Mouse (Mus musculus) left cerebral cortex, postnatal 25 days (tissue): ENCODE data around the gene Arl10. TPM values are rescaled to one million over a fixed set of nuclear protein-coding genes. Genes with fewer than 3 reads are reported as not detected.
A peak's percentile ranks its signal among the peaks of the same experiment; 100 is the strongest.
"Not testable (repeated sequence)": the region's sequence is repeated elsewhere in the genome, so short reads cannot be mapped to it uniquely, and the experiment has no call there.

Source experiments
- DNase-seq, 2 experiments: peaks; one replicate each; pipeline ENCODE4 v3.0.0; 2022; ENCODE audit warnings: low spot score in 2 of 2, mixed read lengths in 1 of 2
- intact Hi-C: fragments of 180-260 bp; cut with DNase I; formaldehyde crosslinking; loops from one replicate; pipeline ENCODE4 v1.15.1; 2025
- microRNA-seq, 2 experiments: library from miRNA; unstranded; fragments of <30 nt; microRNA quantifications; one replicate each; pipeline ENCODE4 v1.2.0; 2022
- total RNA-seq, 2 experiments: library from RNA; stranded (reverse); gene quantifications; 2 replicates each; pipeline ENCODE4 v1.2.3; 2021

Gene Arl10
- total RNA-seq, 2 experiments from 2014 or later: 22.0 to 24.0 TPM

DNA sequence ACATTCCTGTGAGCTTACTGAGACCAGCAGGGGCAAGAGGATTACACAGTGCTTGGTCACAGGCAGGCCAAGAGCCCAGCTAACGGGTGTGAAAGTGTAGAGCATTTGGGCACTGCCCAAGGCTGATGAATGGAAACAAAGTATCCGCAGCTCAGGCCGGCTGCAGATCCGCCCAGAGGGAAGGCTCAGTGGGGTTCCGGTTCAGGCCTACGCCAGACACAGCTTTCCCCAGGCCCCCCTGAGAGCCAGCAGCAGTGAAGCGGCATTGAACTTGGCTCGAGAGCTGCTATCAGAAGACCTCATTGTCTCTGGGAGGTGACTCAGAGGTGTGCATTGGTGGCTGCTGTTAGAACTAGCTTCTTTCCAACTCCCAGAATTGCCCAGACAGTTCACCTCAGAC is 33.9 kb downstream of the Arl10 start:
- peak in 1 of 2 experiments; percentile 47 for DNase-seq
- intact Hi-C loops: no loop called here

DNA sequence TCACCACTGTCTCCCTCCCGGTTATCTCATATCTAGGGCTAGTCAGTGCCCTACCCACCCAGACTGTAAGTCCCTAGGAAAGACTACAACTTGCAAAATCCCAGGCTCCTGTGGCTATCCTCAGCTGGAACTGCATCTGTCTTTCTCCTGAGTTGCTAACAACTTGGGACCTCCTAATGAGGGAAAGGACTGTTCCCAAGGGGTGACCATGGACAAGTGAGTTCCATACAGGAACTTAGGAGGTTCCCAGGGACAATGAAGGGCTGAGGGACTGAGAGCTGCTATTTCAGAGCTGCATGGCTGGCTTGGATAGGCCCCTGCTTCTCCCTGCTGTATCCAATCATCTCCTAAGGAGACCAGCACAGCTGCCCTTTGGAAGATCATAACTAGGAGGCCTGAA is 34.5 kb downstream of the Arl10 start:
- intact Hi-C loops: no loop called here
- no peak for DNase-seq

DNA sequence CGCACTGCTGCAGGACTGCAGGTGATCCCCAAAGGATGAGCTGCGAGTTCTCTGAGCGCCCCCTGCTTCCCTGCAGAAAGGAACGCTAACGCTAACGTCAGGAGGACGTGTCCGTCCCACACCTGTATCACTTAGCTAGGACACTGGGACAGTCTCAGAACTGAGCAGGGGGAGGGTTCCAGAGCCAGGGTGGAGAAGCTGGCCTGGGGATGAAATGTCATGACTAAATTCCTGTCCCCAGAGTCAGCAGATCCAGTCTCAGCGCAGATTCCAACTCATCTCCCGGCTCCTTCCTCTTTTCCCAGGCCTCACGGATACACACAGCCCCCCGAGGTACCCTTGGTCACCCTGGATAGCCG is 35.8 kb downstream of the Arl10 start:
- intact Hi-C loops: loop anchor here (2.0 kb wide), 1 partner anchor 20 kb away; the partner anchor contains the start of genes Higd2a and Nop16
- DNase-seq: peak in 1 of 2 experiments; percentile 52

DNA sequence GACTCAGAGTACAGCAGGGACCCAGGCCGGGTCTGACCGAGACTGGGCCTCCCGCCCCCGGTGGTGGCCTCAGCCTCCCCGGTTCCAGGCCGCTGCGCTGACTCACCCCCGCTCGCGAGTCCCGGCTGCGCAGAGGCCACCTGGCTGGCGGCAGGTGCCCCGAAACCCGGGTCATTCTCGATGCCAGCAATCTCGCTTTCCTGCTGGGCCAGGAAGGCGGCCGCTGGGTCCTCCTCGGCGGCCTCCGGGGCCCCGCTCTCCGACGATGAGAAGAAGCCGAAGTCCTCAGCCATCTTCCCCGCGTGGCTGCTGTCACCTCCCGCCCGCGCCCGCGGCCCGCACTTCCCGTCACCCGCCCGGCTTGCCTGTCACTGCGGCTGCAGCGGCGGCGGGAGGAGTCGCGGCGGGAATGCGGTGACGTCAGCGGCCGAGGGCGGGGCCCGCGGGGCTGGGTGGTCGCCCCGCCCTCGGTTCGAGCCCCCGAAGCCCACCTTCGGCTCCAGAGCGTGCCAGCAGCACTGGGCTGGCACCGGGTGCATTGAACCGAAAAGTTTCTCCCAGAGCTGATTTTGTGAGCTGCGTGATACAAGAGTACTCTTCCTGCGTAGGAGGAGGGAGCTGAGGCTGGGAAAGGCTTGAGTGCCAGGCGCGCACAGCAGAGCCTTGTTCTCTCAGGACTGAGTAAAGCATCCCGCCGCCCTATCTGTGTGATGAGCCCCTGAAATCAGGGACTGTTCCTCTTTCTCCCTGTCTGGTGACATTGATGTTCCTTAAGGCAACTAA is 36.3 kb downstream of the Arl10 start, which contains the start of gene Cltb:
Gene Cltb (minus strand): TSS at position 373 of the 783 bp plus-strand sequence.
- DNase-seq: peak; percentile 92
- intact Hi-C loops: loop anchor here (2.0 kb wide), 1 partner anchor 20 kb away; the partner anchor contains the start of genes Higd2a and Nop16

DNA sequence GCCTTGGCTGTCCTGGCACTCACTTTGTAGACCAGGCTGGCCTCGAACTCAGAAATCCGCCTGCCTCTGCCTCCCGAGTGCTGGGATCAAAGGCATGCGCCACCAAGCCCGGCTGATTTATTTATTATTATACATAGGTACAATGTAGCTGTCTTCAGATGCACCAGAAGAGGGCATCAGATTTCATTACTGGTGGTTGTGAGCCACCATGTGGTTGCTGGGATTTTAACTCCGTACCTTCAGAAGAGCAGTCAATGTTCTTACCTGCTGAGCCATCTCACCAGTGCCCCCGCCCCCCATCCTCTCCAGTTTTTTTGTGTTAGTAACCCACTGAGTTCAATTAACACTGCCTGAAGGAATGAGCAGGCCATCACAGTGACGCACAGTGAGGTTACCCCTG is 38.3 kb downstream of the Arl10 start:
- DNase-seq, intact Hi-C loops: not testable (repeated sequence)

DNA sequence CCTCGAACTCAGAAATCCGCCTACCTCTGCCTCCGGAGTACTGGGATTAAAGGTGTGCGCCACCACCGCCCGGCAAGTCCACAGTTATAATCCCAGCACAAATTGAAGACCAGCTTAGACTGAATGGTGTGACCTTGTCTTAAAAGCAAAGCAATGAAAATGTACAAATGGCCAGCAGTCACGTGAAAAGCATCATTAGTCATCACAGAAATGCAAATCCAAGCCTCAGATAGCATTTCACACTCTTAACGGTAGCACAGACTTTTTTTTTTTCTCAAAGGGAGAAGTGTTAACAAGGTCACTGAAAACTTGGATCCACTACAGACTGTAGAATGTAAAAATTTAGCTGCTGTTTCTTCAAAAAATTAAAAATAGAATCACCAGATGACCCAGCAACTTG is 41.5 kb downstream of the Arl10 start:
- intact Hi-C loops: no loop called here
- DNase-seq: no peak

DNA sequence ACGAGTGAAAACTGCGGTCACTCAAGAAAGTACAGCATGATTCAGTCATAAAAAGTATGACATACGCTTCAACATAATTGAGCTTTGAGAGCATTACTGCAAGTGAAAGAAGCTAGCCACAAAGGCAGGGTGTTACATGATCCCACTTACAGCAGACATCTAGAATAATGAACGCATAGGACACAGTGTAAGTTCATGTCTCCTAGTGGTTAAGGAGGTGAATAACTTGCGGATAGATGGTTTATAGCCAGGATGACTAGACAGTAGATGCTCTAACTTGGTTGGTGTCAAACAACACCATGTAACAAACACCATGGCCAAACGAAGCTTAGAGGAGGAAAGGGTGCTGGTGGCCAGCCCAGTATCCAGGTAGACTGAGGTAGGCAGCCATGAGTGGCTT is 42.2 kb downstream of the Arl10 start:
- no peak for DNase-seq
- intact Hi-C loops: no loop called here

DNA sequence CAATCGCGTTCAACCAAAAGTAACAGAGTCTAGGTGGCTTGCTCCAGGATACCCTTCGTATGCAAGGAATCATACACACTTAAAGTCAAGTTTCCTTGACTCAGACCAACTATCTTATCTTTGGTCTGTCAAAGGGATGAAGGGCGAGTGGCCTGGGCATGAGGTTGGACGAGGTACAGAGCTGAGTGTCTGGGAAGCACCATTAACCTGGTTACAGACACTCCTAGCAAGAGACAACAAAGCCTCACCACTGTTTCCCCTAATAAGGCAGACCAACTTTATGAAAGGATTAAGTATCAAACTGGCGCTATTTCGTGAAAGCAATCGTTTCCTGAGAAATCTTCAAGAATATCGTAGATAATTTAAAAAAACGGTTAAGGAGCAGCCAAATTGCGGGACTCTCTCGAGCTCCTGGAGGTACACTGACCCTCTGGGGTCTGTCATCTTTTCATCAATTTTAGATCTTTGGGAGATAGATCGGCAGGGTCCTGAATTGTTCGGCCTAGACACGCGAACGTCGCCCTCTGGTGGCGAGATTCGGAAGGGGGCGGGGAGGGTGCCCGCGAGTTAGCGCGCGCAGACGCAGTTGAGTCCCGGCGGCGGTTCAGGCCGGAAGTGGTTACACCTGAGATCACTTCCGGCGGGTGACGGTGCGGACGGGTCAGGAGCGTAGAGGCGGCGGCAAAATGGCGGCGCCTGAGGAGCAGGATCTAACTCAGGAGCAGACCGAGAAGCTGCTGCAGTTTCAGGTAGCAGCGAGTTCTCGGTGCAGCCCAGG is 46.5 kb downstream of the Arl10 start, which contains the start of gene Faf2:
Gene Faf2 (plus strand): TSS at position 630 of the 778 bp plus-strand sequence.
- DNase-seq: peak; percentile 99
- intact Hi-C loops: no loop called here

DNA sequence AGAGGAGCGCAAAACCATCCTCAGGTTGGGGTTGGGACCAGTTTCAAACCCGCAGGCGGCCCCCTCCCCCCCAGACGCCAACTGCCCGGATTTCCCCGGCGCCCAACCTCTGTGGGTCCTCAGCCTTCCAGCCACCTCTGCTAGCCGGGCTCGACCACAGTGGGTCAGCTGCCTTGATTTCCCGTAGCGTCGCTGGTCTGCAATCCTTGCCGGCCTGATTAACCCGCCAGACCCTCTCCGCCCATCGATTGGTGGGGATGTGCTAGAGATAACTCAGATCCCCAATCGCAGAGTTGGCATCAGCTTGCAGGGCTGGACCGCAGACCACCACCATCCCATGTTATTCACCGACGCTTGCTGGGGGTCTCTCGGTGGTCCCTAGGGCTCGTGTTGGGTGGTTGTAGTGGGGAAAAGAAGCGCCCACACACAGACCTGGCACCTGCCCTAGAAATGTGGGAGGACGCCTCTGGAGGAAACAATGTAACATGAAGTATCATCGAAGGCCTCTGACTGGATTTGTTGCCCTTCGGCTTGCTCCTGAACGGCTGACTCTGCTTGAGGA is 47.2 kb downstream of the Arl10 start:
- intact Hi-C loops: no loop called here
- no peak for DNase-seq

DNA sequence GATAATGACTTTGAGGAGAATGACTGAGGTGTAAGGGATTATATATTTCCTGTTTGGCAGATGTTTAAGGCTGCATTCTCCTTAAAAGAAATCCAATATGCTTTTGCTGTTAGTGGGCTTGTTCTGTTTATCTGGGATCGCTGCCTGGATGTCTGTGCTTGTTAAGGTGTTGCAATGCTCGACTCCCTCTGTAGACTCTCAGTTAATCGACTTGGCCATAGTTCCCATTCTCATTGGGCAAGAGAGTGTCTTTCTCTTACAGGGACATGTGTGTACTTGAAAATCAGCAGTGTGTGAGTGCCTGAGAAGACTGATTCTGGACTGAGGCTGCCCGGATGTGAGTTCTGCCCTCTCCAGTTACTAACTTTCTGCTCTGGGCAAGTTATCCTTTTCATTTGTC is 54.3 kb downstream of the Arl10 start:
- intact Hi-C loops: no loop called here
- DNase-seq: no peak

Small RNAs within 50 kb of the gene (microRNA-seq; reads per million reads assigned to microRNA genes)
- gene Gm24195: 0 reads per million in 2 experiments

Other genes with a start within 250 kb of the Arl10 start
- gene Cplx2, start 203.7 kb upstream of the Arl10 start, total RNA-seq: 100 to 1,000 TPM; 714 to 786 TPM
- 10 to 100 TPM; 33.4 to 35.6 TPM for gene Thoc3, start 106.2 kb upstream of the Arl10 start, total RNA-seq
- 10 to 100 TPM; 13.5 to 14.4 TPM for gene Simc1, start 71.2 kb upstream of the Arl10 start, total RNA-seq
- 100 to 1,000 TPM; 137 to 143 TPM for gene 4833439L19Rik, start 9.6 kb upstream of the Arl10 start, total RNA-seq
- 10 to 100 TPM; 19.7 to 26.9 TPM for gene Nop16, start 15.1 kb downstream of the Arl10 start, total RNA-seq
- 100 to 1,000 TPM; 151 TPM for gene Higd2a, start 15.2 kb downstream of the Arl10 start, total RNA-seq
- gene Cltb, start 36.3 kb downstream of the Arl10 start, total RNA-seq: 100 to 1,000 TPM; 308 to 312 TPM
- gene Faf2, start 46.8 kb downstream of the Arl10 start, total RNA-seq: 10 to 100 TPM; 51.6 to 61.1 TPM
- gene Rnf44, start 118.9 kb downstream of the Arl10 start, total RNA-seq: 100 to 1,000 TPM; 166 to 176 TPM
- gene Cdhr2, start 126.4 kb downstream of the Arl10 start, total RNA-seq: under 1 TPM; 0.14 to 0.23 TPM
- gene Gprin1, start 174.9 kb downstream of the Arl10 start, total RNA-seq: 100 to 1,000 TPM; 120 to 145 TPM
- 100 to 1,000 TPM; 785 to 906 TPM for gene Sncb, start 191.6 kb downstream of the Arl10 start, total RNA-seq
- not detected for gene Eif4e1b, start 209.0 kb downstream of the Arl10 start, total RNA-seq
- 10 to 100 TPM; 69.3 to 79.1 TPM for gene Tspan17, start 214.4 kb downstream of the Arl10 start, total RNA-seq